Mouse (Mus musculus): ENCODE data around the gene Polr1b. TPM values are rescaled to one million over a fixed set of nuclear protein-coding genes. Genes with fewer than 3 reads are reported as not detected.

The Polr1b gene
- polyA plus RNA-seq, 1 experiment from 2014 or later = 17.4 TPM

DNA sequence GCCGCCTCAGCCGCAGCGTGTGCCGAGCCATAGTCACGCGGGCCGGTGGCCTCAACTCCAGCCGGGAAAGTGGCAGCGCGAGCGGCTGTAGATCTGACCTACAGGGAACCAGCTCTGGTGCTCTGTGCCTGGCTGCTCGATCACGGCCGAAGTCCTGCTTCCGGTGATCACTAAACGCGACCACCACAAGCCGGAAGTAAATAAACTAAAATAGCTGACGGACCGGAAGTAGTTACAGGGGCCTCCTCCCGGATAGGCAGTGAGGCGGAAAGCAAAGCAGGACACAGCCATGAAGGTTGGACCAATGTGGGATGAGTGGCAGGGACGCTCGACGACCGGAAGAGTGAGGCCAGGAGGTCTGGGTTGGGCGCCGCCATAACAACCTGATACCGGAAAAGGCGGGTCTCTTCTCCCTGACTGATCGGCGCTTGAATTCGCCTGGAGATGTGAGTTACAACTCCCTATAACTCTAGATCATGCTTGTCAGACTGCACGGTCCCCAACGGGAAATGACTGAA, 28.7 kb downstream of the Polr1b start, which contains the start of gene Chchd5:
Gene Chchd5 (plus strand): TSS at position 289 of the 518 bp plus-strand sequence.
- H3K9ac ChIP-seq (ENCODE audit: low read depth, low read length) = peak within 1 kb of the TSS; percentile 79
- 1% methylated on average over 35 of the region's 35 CpGs for WGBS
- peaks cover 35% of the 10 kb centered on the region for H3K36me3 ChIP-seq (ENCODE audit: insufficient read depth, low read length)
- peak; percentile 100 for DNase-seq (ENCODE audit: low spot score)
- H3K4me3 ChIP-seq (replicated peaks; ENCODE audit: low read depth, low read length) = peak within 1 kb of the TSS; percentile 51
- peak within 1 kb of the TSS; percentile 56 for H3K4me2 ChIP-seq (ENCODE audit: low read length)
- no peaks in the 10 kb centered on the region for H3K9me3 ChIP-seq (replicated peaks; ENCODE audit: low read length)
- H3K4me1 ChIP-seq (replicated peaks; ENCODE audit: insufficient read depth, low read length) = peaks cover 2% of the 10 kb centered on the region; the same call in 1 of the 2 replicates
- no peaks in the 10 kb centered on the region for H3K27me3 ChIP-seq (ENCODE audit: insufficient read depth, low read length)
- ATAC-seq (replicated peaks; ENCODE audit: low FRiP score, low read depth) = peak; percentile 100
- H3K27ac ChIP-seq = peak within 1 kb of the TSS; percentile 93
- no peak for TF ChIP-seq CTCF (IDR thresholded peaks at IDR 0.05; ENCODE audit: low read depth)

DNA sequence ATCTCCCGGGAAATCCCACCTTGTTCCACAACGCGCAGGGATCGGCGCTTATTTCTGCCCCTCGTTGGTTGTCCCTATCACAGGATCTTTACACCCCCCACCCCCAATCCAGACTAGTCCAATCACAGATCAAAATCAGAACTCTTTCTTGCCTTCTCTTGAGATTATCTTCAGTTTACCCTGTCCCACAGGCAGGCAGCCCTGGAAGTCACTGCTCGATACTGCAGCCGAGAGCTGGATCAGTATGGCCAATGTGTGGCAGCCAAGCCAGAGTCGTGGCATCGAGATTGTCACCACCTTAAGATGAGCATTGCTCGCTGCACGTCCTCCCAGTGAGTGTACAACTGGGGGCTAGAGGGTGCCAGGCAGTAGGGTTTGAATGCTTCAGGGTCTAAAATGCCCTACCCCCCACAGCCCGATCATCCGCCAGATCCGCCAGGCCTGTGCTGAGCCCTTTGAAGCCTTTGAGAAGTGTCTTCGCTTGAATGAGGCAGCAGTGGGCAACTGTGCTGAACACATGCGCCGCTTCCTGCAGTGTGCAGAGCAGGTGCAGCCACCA, 29.3 kb downstream of the Polr1b start:
- peaks cover 2% of the 10 kb centered on the region; the same call in 1 of the 2 replicates for H3K4me1 ChIP-seq (replicated peaks; ENCODE audit: insufficient read depth, low read length)
- peaks cover 29% of the 10 kb centered on the region for H3K36me3 ChIP-seq (ENCODE audit: insufficient read depth, low read length)
- H3K9ac ChIP-seq (ENCODE audit: low read depth, low read length) = peak overlapping the region; percentile 61
- no peaks in the 10 kb centered on the region for H3K27me3 ChIP-seq (ENCODE audit: insufficient read depth, low read length)
- H3K4me3 ChIP-seq (replicated peaks; ENCODE audit: low read depth, low read length) = peak overlapping the region; percentile 51
- TF ChIP-seq CTCF (IDR thresholded peaks at IDR 0.05; ENCODE audit: low read depth) = no peak
- ATAC-seq (replicated peaks; ENCODE audit: low FRiP score, low read depth) = peak; percentile 15; the same call in 1 of the 2 replicates
- WGBS = 38% methylated on average over 18 of the region's 18 CpGs
- peak; percentile 3 for DNase-seq (ENCODE audit: low spot score)
- H3K9me3 ChIP-seq (replicated peaks; ENCODE audit: low read length) = no peaks in the 10 kb centered on the region
- H3K4me2 ChIP-seq (ENCODE audit: low read length) = peak overlapping the region; percentile 56
- peak overlapping the region; percentile 93 for H3K27ac ChIP-seq

DNA sequence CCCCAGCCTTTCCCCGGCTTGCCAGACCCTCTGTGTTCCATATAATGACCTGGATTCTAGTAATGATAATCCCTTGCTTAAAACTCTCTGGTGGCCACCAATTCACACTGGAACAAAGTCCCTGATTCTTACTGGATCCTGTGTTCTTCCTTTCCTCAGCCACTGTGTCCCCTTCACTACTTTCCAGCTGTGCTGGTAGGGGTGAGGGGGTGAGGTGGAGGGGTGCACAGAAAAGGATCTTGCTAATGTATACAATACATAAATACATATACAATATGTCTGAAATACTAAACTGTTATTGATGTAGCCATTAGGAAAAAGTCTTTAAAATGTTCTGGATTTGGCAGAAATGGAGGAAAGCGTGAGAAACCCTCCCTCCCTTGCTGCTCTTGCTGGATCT, 30.0 kb downstream of the Polr1b start:
- Histone ChIP-seq H3K27ac (peak overlapping the region; percentile 93; the same call in 1 of the 2 replicates), H3K4me1 (replicated peaks; ENCODE audit: insufficient read depth, low read length) (peaks cover 2% of the 10 kb centered on the region; the same call in 1 of the 2 replicates), H3K36me3 (ENCODE audit: insufficient read depth, low read length) (peaks cover 22% of the 10 kb centered on the region), H3K4me3 (replicated peaks; ENCODE audit: low read depth, low read length) (no peak overlapping the region), H3K9me3 (replicated peaks; ENCODE audit: low read length) (no peaks in the 10 kb centered on the region), H3K9ac (ENCODE audit: low read depth, low read length) (no peak overlapping the region), H3K4me2 (ENCODE audit: low read length) (peak overlapping the region; percentile 56; the same call in 1 of the 2 replicates), H3K27me3 (ENCODE audit: insufficient read depth, low read length) (no peaks in the 10 kb centered on the region)
- WGBS = 98% methylated on average over 2 of the region's 2 CpGs
- ATAC-seq (replicated peaks; ENCODE audit: low FRiP score, low read depth) (no peak), DNase-seq (ENCODE audit: low spot score) (no peak)
- no peak for TF ChIP-seq CTCF (IDR thresholded peaks at IDR 0.05; ENCODE audit: low read depth)

DNA sequence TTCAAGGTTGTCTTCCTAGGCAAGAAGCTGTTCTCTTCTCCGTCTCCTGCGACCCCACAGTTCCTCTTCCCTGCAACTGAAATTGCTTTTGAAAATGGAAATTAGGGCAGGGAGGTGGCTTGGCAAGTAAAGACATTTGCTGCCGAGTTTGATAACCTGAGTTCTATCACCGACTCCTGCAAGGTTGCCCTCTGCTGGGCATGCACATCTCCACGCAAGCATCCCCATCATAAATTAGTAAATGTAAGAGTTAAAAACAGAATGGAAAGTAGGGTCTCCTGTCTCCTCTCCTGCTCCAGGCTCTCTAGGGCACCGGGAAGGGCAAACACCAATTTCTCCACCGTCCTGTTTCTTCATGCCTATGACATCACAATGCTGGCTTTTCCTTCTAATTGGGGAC, 31.4 kb downstream of the Polr1b start:
- TF ChIP-seq CTCF (IDR thresholded peaks at IDR 0.05; ENCODE audit: low read depth) = peak; percentile 3; the same call in 1 of the 2 replicates
- H3K4me3 ChIP-seq (replicated peaks; ENCODE audit: low read depth, low read length) = no peak overlapping the region
- H3K9me3 ChIP-seq (replicated peaks; ENCODE audit: low read length) = no peaks in the 10 kb centered on the region
- H3K9ac ChIP-seq (ENCODE audit: low read depth, low read length) = no peak overlapping the region
- H3K27ac ChIP-seq = no peak overlapping the region
- peaks cover 2% of the 10 kb centered on the region; the same call in 1 of the 2 replicates for H3K4me1 ChIP-seq (replicated peaks; ENCODE audit: insufficient read depth, low read length)
- no peaks in the 10 kb centered on the region for H3K27me3 ChIP-seq (ENCODE audit: insufficient read depth, low read length)
- H3K36me3 ChIP-seq (ENCODE audit: insufficient read depth, low read length) = peaks cover 12% of the 10 kb centered on the region
- 95% methylated on average over 7 of the region's 7 CpGs for WGBS
- no peak overlapping the region for H3K4me2 ChIP-seq (ENCODE audit: low read length)
- DNase-seq (ENCODE audit: low spot score) (no peak), ATAC-seq (replicated peaks; ENCODE audit: low FRiP score, low read depth) (no peak)

DNA sequence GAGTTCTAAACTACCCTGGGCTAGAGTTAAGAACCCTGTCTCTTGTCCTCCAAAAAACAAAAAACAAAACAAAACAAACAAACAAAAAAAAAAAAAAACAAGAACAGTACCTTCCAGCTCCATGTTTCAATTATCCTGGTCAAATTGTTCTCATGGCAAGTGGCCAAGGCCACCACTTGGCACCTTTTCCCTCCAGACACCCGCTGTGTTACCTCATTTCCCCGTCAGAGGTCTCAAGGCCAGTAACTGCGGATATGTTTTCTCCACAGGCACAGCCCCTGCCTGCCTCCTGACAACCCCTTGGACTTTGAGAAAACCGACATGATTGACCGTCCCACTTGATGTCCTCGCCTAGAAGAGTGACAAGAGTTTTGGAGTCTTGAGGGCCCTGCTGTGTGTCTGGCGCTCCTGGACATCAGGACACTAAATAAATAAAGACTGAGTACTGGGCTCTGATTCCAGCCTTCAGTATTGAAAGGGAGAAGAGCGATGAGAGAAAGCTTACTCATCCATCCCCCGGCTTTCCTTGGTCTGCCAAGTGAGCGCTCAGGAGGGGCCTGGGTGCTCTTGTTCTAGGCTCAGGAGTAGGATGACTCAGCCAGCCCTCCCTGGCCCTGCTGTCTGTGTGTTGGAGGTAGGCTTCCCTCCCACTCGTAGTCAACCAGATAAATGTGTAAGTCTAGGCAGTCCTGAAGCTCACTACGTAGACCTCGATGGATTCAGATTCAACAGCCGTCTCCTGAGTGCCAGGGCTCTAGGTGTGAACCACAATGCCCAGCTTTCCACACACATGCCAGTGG, 32.4 kb downstream of the Polr1b start:
- H3K36me3 ChIP-seq (ENCODE audit: insufficient read depth, low read length) = peaks cover 12% of the 10 kb centered on the region; the same call in 1 of the 2 replicates
- no peaks in the 10 kb centered on the region for H3K27me3 ChIP-seq (ENCODE audit: insufficient read depth, low read length)
- H3K9ac ChIP-seq (ENCODE audit: low read depth, low read length) = no peak overlapping the region
- H3K4me2 ChIP-seq (ENCODE audit: low read length) = no peak overlapping the region
- TF ChIP-seq CTCF (IDR thresholded peaks at IDR 0.05; ENCODE audit: low read depth) = no peak
- no peak overlapping the region for H3K4me3 ChIP-seq (replicated peaks; ENCODE audit: low read depth, low read length)
- DNase-seq (ENCODE audit: low spot score) (no peak), ATAC-seq (replicated peaks; ENCODE audit: low FRiP score, low read depth) (no peak)
- 95% methylated on average over 14 of the region's 14 CpGs for WGBS
- no peaks in the 10 kb centered on the region for H3K9me3 ChIP-seq (replicated peaks; ENCODE audit: low read length)
- H3K4me1 ChIP-seq (replicated peaks; ENCODE audit: insufficient read depth, low read length) = peaks cover 2% of the 10 kb centered on the region; the same call in 1 of the 2 replicates
- no peak overlapping the region for H3K27ac ChIP-seq

DNA sequence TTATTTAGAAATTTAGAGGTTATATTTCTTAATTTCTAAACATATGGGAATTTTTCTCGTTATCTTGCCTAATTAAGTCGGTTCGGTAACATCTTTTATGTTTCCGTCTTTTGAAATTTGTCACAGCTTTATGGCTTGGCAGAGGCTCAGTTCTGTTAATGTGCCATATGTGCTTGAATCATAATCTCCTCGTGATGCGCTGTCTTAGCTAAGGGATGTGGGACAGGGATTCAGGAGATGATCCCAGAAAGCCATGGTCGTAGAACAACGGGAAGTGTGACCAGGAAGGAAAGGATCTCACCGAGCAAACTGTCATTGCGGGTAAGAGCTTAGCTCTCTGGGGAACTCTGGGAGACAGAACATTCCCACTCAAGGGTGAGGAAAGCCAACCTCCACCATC, 39.1 kb downstream of the Polr1b start:
- H3K36me3 ChIP-seq (ENCODE audit: insufficient read depth, low read length) = no peaks in the 10 kb centered on the region
- ATAC-seq (replicated peaks; ENCODE audit: low FRiP score, low read depth) = no peak
- no peaks in the 10 kb centered on the region for H3K4me1 ChIP-seq (replicated peaks; ENCODE audit: insufficient read depth, low read length)
- no peaks in the 10 kb centered on the region for H3K27me3 ChIP-seq (ENCODE audit: insufficient read depth, low read length)
- no peak for TF ChIP-seq CTCF (IDR thresholded peaks at IDR 0.05; ENCODE audit: low read depth)
- no peak for DNase-seq (ENCODE audit: low spot score)
- H3K9ac ChIP-seq (ENCODE audit: low read depth, low read length) = no peak overlapping the region
- WGBS = 84% methylated on average over 10 of the region's 10 CpGs
- no peak overlapping the region for H3K4me2 ChIP-seq (ENCODE audit: low read length)
- H3K9me3 ChIP-seq (replicated peaks; ENCODE audit: low read length) = no peaks in the 10 kb centered on the region
- no peak overlapping the region for H3K27ac ChIP-seq
- H3K4me3 ChIP-seq (replicated peaks; ENCODE audit: low read depth, low read length) = no peak overlapping the region

All from kidney, postnatal 0 days (tissue).